Mouse (Mus musculus) heart, adult 2 months (tissue): ENCODE measurements around the gene Stat3.

Source experiments
- CTCF ChIP-seq: fragments of 200-600 bp; IDR thresholded peaks from 2 replicates; pipeline ENCODE4 v1.8.1; 2022; ENCODE audit warnings: antibody characterized with exemption, mild to moderate bottlenecking, moderate library complexity
- EP300 ChIP-seq: fragments of 200-500 bp; IDR thresholded peaks from 2 replicates; pipeline ENCODE4 v1.6.1; 2011; ENCODE audit warnings: low read depth, low read length, control low read depth; ENCODE audit not compliant: insufficient read depth
- POLR2A ChIP-seq: fragments of 200-500 bp; IDR thresholded peaks from 2 replicates; pipeline ENCODE4 v1.6.1; 2011; ENCODE audit warnings: mild to moderate bottlenecking, low read depth, low read length, control low read depth; ENCODE audit not compliant: insufficient read depth

DNA sequence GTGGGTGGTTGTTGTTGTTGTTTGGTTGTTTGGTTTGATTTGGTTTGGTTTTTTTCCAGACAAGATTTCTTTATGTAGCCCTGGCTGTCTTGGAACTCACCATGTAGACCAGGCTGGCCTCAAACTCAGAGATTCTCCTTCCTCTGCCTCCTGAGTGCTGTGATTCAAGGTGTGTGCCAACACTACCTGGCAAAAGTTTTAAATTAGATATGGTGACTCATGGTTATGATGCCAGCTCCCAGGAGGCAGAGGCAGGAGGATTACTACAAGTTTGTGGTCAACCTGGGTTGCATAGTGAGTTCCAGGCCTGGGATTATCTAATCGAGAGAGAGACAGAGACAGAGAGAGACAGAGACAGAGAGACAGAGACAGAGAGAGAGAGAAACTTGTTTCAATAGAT is 41.1 kb upstream of the Stat3 start:
- TF ChIP-seq CTCF (no peak), POLR2A (no peak), EP300 (no peak)
